Mouse (Mus musculus) G1E-ER4 (cell line): ENCODE measurements around the gene Bicdl1. TPM values are rescaled to one million over a fixed set of nuclear protein-coding genes. Genes with fewer than 3 reads are reported as not detected.

Experiments used
- GATA1 ChIP-seq: IDR thresholded peaks from one replicate; pipeline ENCODE4 v1.8.0; 2012; ENCODE audit warnings: low read length, inconsistent platforms
- polyA plus RNA-seq: library from polyadenylated mRNA; stranded (reverse); fragments of >175 nt; gene quantifications from 2 replicates; pipeline ENCODE4 v1.2.3, GENCODE M21; 2012

Gene Bicdl1
- polyA plus RNA-seq, 1 experiment = 7.3 TPM

GRCm38 (mm10) chr5:115626237-115626886 is 105.1 kb downstream of the Bicdl1 start:
- no peak for TF ChIP-seq GATA1

- no peak for TF ChIP-seq GATA1
These were observed 107.6 kb downstream of the Bicdl1 start for GRCm38 (mm10) chr5:115623694-115624440.

- TF ChIP-seq GATA1 = no peak
These were observed 108.7 kb downstream of the Bicdl1 start for GRCm38 (mm10) chr5:115622686-115623085.

GRCm38 (mm10) chr5:115619690-115620089 is 111.7 kb downstream of the Bicdl1 start:
- TF ChIP-seq GATA1 = no peak

GRCm38 (mm10) chr5:115614948-115615347 is 116.5 kb downstream of the Bicdl1 start:
- no peak for TF ChIP-seq GATA1

GRCm38 (mm10) chr5:115613332-115613731 is 118.1 kb downstream of the Bicdl1 start:
- no peak for TF ChIP-seq GATA1

GRCm38 (mm10) chr5:115611566-115611965 is 119.9 kb downstream of the Bicdl1 start:
- no peak for TF ChIP-seq GATA1

GRCm38 (mm10) chr5:115603561-115603960 is 127.9 kb downstream of the Bicdl1 start:
- TF ChIP-seq GATA1 = no peak

Other genes starting within 250 kb of the Bicdl1 start
- gene Sirt4, start 246.9 kb downstream of the Bicdl1 start, polyA plus RNA-seq = 6.3 and 9.5 TPM in 2 replicates
- gene Pxn, start 224.9 kb downstream of the Bicdl1 start, polyA plus RNA-seq = 44.1 and 45.2 TPM in 2 replicates
- 976 and 1,161 TPM in 2 replicates for gene Rplp0, start 172.2 kb downstream of the Bicdl1 start, polyA plus RNA-seq
- 110 and 131 TPM in 2 replicates for gene Gcn1l1, start 166.4 kb downstream of the Bicdl1 start, polyA plus RNA-seq
- gene Rab35, start 99.7 kb downstream of the Bicdl1 start, polyA plus RNA-seq = 77.6 and 89.0 TPM in 2 replicates
- 40.0 and 47.5 TPM in 2 replicates for gene Cit, start 113.7 kb upstream of the Bicdl1 start, polyA plus RNA-seq